Mouse (Mus musculus): ENCODE measurements around the gene Lefty1. TPM values are rescaled to one million over a fixed set of nuclear protein-coding genes. Genes with fewer than 3 reads are reported as not detected.
"Not testable (repeated sequence)": the region's sequence is repeated elsewhere in the genome, so short reads cannot be mapped to it uniquely, and the experiment has no call there.

Gene Lefty1
- polyA plus RNA-seq, 1 experiment from 2014 or later: 0.11 TPM

DNA sequence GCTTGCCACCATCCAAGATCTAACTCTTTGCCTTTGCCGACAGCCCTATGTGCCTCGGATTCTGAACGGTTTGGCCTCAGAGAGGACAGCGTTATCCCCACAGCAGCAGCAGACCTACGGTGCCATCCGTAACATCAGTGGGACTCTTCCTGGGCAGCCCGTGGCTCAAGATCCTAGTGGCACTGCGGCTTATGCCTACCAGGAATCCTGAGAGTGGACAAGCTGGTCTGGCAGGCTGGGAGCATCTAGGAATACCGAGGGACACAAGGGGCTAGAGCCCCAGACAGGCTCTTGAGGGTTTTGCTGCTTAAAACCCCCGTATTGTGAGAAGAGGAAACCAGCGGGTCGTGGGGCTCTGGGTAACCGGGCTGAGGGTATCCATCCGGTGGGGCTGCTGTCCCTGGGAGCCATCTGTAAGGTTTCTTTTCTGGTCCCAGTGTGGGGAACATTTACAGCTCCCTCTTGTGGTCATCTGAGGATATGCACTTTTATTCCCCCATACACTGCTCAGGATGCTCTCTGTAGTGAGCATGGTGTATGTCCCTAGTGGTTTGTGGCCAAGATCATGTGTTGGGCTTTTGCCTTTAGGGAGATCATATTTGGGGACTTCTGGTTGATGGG lies 39.4 kb downstream of the Lefty1 start:
- Histone ChIP-seq H3K4me3 (no peak overlapping the region), H3K27me3 (replicated peaks; ENCODE audit: low read depth, poor library complexity, severe bottlenecking) (no peaks in the 10 kb centered on the region), H3K27ac (replicated peaks) (no peak overlapping the region), H3K4me1 (no peaks in the 10 kb centered on the region), H3K9me3 (no peaks in the 10 kb centered on the region), H3K36me3 (replicated peaks) (no peaks in the 10 kb centered on the region)
- WGBS: 63% methylated on average over 14 of the region's 14 CpGs
- DNase-seq (ENCODE audit: low spot score): peak; percentile 55

DNA sequence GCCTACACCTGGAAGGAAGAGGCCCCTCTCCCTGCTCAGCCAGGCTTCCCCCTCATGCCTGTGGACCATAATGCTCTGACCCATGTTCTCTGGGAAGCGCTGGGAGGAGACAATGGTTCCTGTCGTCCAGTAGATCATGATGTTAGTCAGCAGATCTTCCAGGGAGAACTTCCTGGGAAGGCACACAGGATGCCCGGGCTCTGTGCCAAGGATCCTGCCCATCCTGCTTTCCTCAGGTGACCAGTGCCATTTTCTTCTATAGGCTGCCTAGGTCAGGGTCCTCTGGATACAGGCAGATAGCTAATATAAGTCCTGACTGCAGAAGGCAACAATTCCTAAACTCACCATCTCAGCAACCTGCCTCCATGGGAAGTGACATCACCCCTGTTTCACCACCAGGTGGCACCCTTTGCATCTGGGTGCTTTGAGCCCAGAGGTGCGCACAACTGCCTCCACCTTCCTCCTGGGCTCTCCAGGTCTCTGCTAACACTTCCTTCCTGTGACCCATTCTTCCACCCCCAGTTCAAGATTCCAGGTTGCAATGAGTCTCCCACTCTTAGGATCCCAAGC lies 41.4 kb downstream of the Lefty1 start:
- H3K27ac ChIP-seq (replicated peaks): no peak overlapping the region
- no peaks in the 10 kb centered on the region for H3K36me3 ChIP-seq (replicated peaks)
- DNase-seq (ENCODE audit: low spot score): no peak
- no peaks in the 10 kb centered on the region for H3K27me3 ChIP-seq (replicated peaks; ENCODE audit: low read depth, poor library complexity, severe bottlenecking)
- H3K4me1 ChIP-seq: no peaks in the 10 kb centered on the region
- H3K9me3 ChIP-seq: no peaks in the 10 kb centered on the region
- 65% methylated on average over 4 of the region's 4 CpGs for WGBS
- no peak overlapping the region for H3K4me3 ChIP-seq

- Histone ChIP-seq H3K4me3 (no peak overlapping the region), H3K36me3 (replicated peaks) (no peaks in the 10 kb centered on the region), H3K27me3 (replicated peaks; ENCODE audit: low read depth, poor library complexity, severe bottlenecking) (no peaks in the 10 kb centered on the region), H3K27ac (replicated peaks) (no peak overlapping the region), H3K4me1 (no peaks in the 10 kb centered on the region), H3K9me3 (no peaks in the 10 kb centered on the region)
- 83% methylated on average over 24 of the region's 24 CpGs for WGBS
- DNase-seq (ENCODE audit: low spot score): no peak
These were observed 44.8 kb downstream of the Lefty1 start for GRCm38 (mm10) chr1:180979484-180980251.

DNA sequence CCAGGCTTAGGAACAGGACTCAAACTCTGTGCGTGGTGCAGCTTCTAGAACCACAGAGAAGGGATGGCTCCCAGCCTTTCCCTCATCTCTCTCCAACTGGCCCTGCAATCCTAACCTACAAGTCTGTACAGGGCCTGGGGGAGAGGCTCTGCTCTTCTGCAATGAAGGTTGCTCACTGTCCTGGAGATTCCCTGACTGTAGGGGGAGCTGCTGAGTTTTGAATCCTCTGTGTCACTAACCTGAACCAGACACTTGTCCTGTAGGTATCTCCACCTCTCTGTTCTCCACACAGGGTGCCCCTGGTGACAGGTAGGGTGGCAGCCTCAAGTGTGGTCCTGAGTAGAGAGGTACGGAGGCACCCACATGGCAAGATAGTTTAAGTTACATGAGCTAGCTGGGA lies 45.6 kb downstream of the Lefty1 start:
- no peaks in the 10 kb centered on the region for H3K36me3 ChIP-seq (replicated peaks)
- WGBS: 68% methylated on average over 2 of the region's 2 CpGs
- H3K4me1 ChIP-seq: no peaks in the 10 kb centered on the region
- H3K4me3 ChIP-seq: no peak overlapping the region
- H3K27me3 ChIP-seq (replicated peaks; ENCODE audit: low read depth, poor library complexity, severe bottlenecking): no peaks in the 10 kb centered on the region
- no peaks in the 10 kb centered on the region for H3K9me3 ChIP-seq
- no peak overlapping the region for H3K27ac ChIP-seq (replicated peaks)
- DNase-seq (ENCODE audit: low spot score): no peak

DNA sequence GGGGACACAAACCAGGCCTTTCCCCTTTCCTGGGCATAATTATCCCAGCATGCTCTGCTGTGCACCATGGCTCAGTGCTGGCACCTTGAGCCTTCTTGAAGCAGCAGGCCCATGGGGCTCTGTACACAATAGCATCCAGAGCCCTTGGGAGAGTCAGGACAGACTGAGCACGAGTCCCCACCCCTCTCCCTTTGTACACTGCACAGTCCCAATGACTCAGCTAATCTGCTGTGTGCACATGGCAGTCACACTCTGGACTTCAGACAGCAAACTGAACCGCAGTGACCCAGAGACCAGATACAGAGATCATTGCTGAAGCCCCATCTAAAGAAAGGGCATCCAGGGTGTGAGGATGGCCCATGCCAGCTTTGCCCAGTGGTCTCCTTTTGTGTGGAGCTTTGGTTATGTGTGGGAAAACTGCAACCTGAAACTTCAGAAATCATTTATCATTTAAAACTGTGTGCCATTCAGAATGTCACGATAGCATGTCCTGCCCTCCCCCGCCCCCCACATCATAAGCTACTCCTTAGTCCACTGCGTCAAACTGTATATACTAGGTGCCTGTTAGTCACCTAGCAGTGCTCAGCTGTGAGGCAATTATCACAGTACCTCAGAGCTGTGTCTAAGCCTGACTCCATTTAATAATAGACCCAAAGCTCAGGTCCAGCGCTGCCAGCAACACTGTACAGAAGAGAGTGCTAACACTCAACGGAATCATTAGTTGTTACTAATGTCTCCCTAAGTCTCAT lies 46.6 kb downstream of the Lefty1 start:
- H3K4me3 ChIP-seq; H3K27me3 ChIP-seq (replicated peaks; ENCODE audit: low read depth, poor library complexity, severe bottlenecking); H3K4me1 ChIP-seq; H3K9me3 ChIP-seq; DNase-seq (ENCODE audit: low spot score); H3K27ac ChIP-seq (replicated peaks); H3K36me3 ChIP-seq (replicated peaks): not testable (repeated sequence)
- 83% methylated on average over 7 of the region's 7 CpGs for WGBS

DNA sequence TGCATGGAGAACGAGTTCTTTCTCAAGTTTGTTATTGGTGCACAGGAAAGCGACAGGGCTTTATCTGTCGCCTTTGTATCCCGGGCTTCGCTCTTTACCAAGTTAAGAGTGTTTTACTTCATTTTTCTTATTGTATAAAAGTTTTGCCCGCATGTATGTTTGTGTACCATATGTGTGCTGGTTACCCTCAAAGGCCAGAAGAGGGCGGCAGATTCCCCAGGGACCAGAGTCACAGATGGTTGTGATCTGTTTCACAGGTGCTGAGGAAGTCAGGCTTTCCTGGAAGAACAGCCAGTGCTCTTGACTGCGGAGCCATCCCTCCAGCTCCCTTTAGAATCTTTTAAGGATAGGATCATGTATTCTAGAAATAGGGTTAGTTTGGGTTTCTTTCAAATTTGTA lies 51.9 kb downstream of the Lefty1 start:
- WGBS: 90% methylated on average over 8 of the region's 8 CpGs
- Histone ChIP-seq H3K27me3 (replicated peaks; ENCODE audit: low read depth, poor library complexity, severe bottlenecking) (no peaks in the 10 kb centered on the region), H3K36me3 (replicated peaks) (no peaks in the 10 kb centered on the region), H3K27ac (replicated peaks) (no peak overlapping the region), H3K4me1 (0 out of 2 replicates have a peak, but pooled peaks cover 2% of the 10 kb centered on the region), H3K4me3 (no peak overlapping the region), H3K9me3 (no peaks in the 10 kb centered on the region)
- no peak for DNase-seq (ENCODE audit: low spot score)

- Histone ChIP-seq H3K27me3 (replicated peaks; ENCODE audit: low read depth, poor library complexity, severe bottlenecking) (no peaks in the 10 kb centered on the region), H3K4me1 (0 out of 2 replicates have a peak, but pooled peaks cover 2% of the 10 kb centered on the region), H3K4me3 (no peak overlapping the region), H3K9me3 (no peaks in the 10 kb centered on the region), H3K27ac (replicated peaks) (no peak overlapping the region), H3K36me3 (replicated peaks) (no peaks in the 10 kb centered on the region)
- 3% methylated on average over 9 of the region's 9 CpGs for WGBS
- peak; percentile 82 for DNase-seq (ENCODE audit: low spot score)
These were observed 52.9 kb downstream of the Lefty1 start for GRCm38 (mm10) chr1:180987759-180988158.

Other genes starting within 250 kb of the Lefty1 start
- gene Mixl1, start 238.0 kb upstream of the Lefty1 start, polyA plus RNA-seq (2016; fragmentation: Nextera tagmentation; extraction: Ambion mirVana): 0.33 and 0.77 TPM in 2 replicates
- 16.6 and 18.5 TPM in 2 replicates for gene Acbd3, start 209.0 kb upstream of the Lefty1 start, polyA plus RNA-seq (2016; fragmentation: Nextera tagmentation; extraction: Ambion mirVana)
- gene H3f3a, start 121.1 kb upstream of the Lefty1 start, polyA plus RNA-seq (2016; fragmentation: Nextera tagmentation; extraction: Ambion mirVana): 2,636 and 2,772 TPM in 2 replicates
- 45.4 and 46.8 TPM in 2 replicates for gene Sde2, start 83.9 kb upstream of the Lefty1 start, polyA plus RNA-seq (2016; fragmentation: Nextera tagmentation; extraction: Ambion mirVana)
- gene Lefty2, start 41.9 kb upstream of the Lefty1 start, polyA plus RNA-seq (2016; fragmentation: Nextera tagmentation; extraction: Ambion mirVana): not detected in 2 replicates
- 141 and 149 TPM in 2 replicates for gene Pycr2, start 30.7 kb upstream of the Lefty1 start, polyA plus RNA-seq (2016; fragmentation: Nextera tagmentation; extraction: Ambion mirVana)
- gene Tmem63a, start 7.3 kb downstream of the Lefty1 start, polyA plus RNA-seq (2016; fragmentation: Nextera tagmentation; extraction: Ambion mirVana): 2.4 and 4.3 TPM in 2 replicates
- 0.41 and 0.46 TPM in 2 replicates for gene Ephx1, start 85.9 kb downstream of the Lefty1 start, polyA plus RNA-seq (2016; fragmentation: Nextera tagmentation; extraction: Ambion mirVana)
- not detected in 2 replicates for gene 9130409I23Rik, start 116.2 kb downstream of the Lefty1 start, polyA plus RNA-seq (2016; fragmentation: Nextera tagmentation; extraction: Ambion mirVana)
- 45.2 and 49.5 TPM in 2 replicates for gene Nvl, start 209.2 kb downstream of the Lefty1 start, polyA plus RNA-seq (2016; fragmentation: Nextera tagmentation; extraction: Ambion mirVana)
- gene Cnih4, start 209.7 kb downstream of the Lefty1 start, polyA plus RNA-seq (2016; fragmentation: Nextera tagmentation; extraction: Ambion mirVana): 111 and 121 TPM in 2 replicates

Data from embryonic facial prominence, embryonic 10.5 days (tissue).